Mouse (Mus musculus) hindbrain, embryonic 14.5 days (tissue): ENCODE results near the gene E130218I03Rik. TPM values are rescaled to one million over a fixed set of nuclear protein-coding genes. Genes with fewer than 3 reads are reported as not detected.

Source experiments
- ATAC-seq: fragments of 200-750 bp; cut with Nextera tagmentation; 2 replicates; pipeline ENCODE4 v1.8.0; 2017; ENCODE audit warnings: moderate number of reproducible peaks, mild to moderate bottlenecking, moderate TSS enrichment, moderate library complexity; ENCODE audit not compliant: low FRiP score
- DNase-seq: peaks from one replicate; pipeline ENCODE4 v3.0.0-alpha.2; 2015; ENCODE audit warnings: low spot score
- H3K27ac ChIP-seq: fragments of 300-500 bp; sonication (generic); 2 replicates; pipeline ENCODE4 v1.5.1; 2014; ENCODE audit warnings: mild to moderate bottlenecking, moderate library complexity
- H3K27me3 ChIP-seq: fragments of 300-500 bp; sonication (generic); 2 replicates; pipeline ENCODE4 v1.6.1; 2014; ENCODE audit warnings: mild to moderate bottlenecking, low read length, mixed read lengths; ENCODE audit not compliant: control insufficient read depth, insufficient read depth
- H3K36me3 ChIP-seq: fragments of 300-500 bp; sonication (generic); replicated peaks from 2 replicates; pipeline ENCODE4 v1.6.1; 2014; ENCODE audit not compliant: control insufficient read depth, insufficient read depth
- H3K4me1 ChIP-seq: fragments of 300-500 bp; sonication (generic); replicated peaks from 2 replicates; pipeline ENCODE4 v1.6.1; 2014; ENCODE audit warnings: antibody characterized with exemption, low read length, mixed read lengths; ENCODE audit not compliant: control insufficient read depth, insufficient read depth
- H3K4me2 ChIP-seq: fragments of 300-500 bp; sonication (generic); replicated peaks from 2 replicates; pipeline ENCODE4 v1.6.1; 2014; ENCODE audit warnings: mild to moderate bottlenecking, moderate library complexity
- H3K4me3 ChIP-seq: fragments of 300-500 bp; sonication (generic); replicated peaks from 2 replicates; pipeline ENCODE4 v1.5.1; 2014; ENCODE audit warnings: mild to moderate bottlenecking, low read length
- H3K9ac ChIP-seq: fragments of 300-500 bp; sonication (generic); 2 replicates; pipeline ENCODE4 v1.6.1; 2014
- H3K9me3 ChIP-seq: fragments of 300-500 bp; sonication (generic); 2 replicates; pipeline ENCODE4 v1.6.1; 2016; ENCODE audit warnings: low read length; ENCODE audit not compliant: control insufficient read depth
- WGBS: fragments of 180-500 bp; shearing (Covaris S2); extraction: QIAGEN DNeasy Blood & Tissue Kit; methylation state at CpG from one replicate; pipeline ENCODE4 v1.1.7; 2014; 5-methylcytosine and 5-hydroxymethylcytosine counted together
- polyA plus RNA-seq: library from polyadenylated mRNA; unstranded; fragments of >200 nt; fragmentation: Nextera tagmentation; extraction: Ambion mirVana; gene quantifications from 2 replicates; pipeline ENCODE4 v1.2.1, GENCODE M21; 2014

Gene E130218I03Rik
- polyA plus RNA-seq, 1 experiment from 2014 or later = 0.32 TPM

GRCm38 (mm10) chr4:134250930-134251240 is 7.4 kb downstream of the E130218I03Rik start:
- Histone ChIP-seq H3K27me3 (peaks cover 78% of the 10 kb centered on the region), H3K9ac (peak overlapping the region; percentile 80), H3K4me3 (peak overlapping the region; percentile 61), H3K4me1 (peaks cover 36% of the 10 kb centered on the region), H3K36me3 (no peaks in the 10 kb centered on the region), H3K9me3 (no peaks in the 10 kb centered on the region), H3K4me2 (peak overlapping the region; percentile 88), H3K27ac (peak overlapping the region; percentile 88)
- WGBS = 8% methylated on average over 10 of the region's 10 CpGs
- peak; percentile 34 for DNase-seq
- no peak for ATAC-seq

GRCm38 (mm10) chr4:134251241-134252130 is 8.0 kb downstream of the E130218I03Rik start:
- peaks cover 30% of the 10 kb centered on the region for H3K4me1 ChIP-seq
- DNase-seq = peak; percentile 78
- peak overlapping the region; percentile 80 for H3K9ac ChIP-seq
- under 1% methylated on average over 91 of the region's 91 CpGs for WGBS
- H3K9me3 ChIP-seq = no peaks in the 10 kb centered on the region
- H3K4me3 ChIP-seq = peak overlapping the region; percentile 61
- no peaks in the 10 kb centered on the region for H3K36me3 ChIP-seq
- H3K4me2 ChIP-seq = peak overlapping the region; percentile 88
- ATAC-seq = peak; percentile 42
- H3K27ac ChIP-seq = peak overlapping the region; percentile 88
- H3K27me3 ChIP-seq = peaks cover 83% of the 10 kb centered on the region

GRCm38 (mm10) chr4:134252131-134252910 is 8.9 kb downstream of the E130218I03Rik start:
- H3K4me1 ChIP-seq = peaks cover 30% of the 10 kb centered on the region
- peak overlapping the region; percentile 88 for H3K27ac ChIP-seq
- WGBS = 3% methylated on average over 22 of the region's 22 CpGs
- DNase-seq (no peak), ATAC-seq (no peak)
- peak overlapping the region; percentile 80 for H3K9ac ChIP-seq
- H3K27me3 ChIP-seq = peaks cover 84% of the 10 kb centered on the region
- H3K36me3 ChIP-seq = no peaks in the 10 kb centered on the region
- peak overlapping the region; percentile 61 for H3K4me3 ChIP-seq
- H3K9me3 ChIP-seq = no peaks in the 10 kb centered on the region
- peak overlapping the region; percentile 88 for H3K4me2 ChIP-seq

GRCm38 (mm10) chr4:134252911-134253721 is 9.7 kb downstream of the E130218I03Rik start:
- H3K27me3 ChIP-seq = peaks cover 76% of the 10 kb centered on the region
- 0 out of 2 replicates have a peak overlapping the region, but pooled peaks have one; percentile 6 for H3K9ac ChIP-seq
- DNase-seq (no peak), ATAC-seq (no peak)
- H3K36me3 ChIP-seq = no peaks in the 10 kb centered on the region
- 10% methylated on average over 15 of the region's 15 CpGs for WGBS
- H3K4me3 ChIP-seq = peak overlapping the region; percentile 61
- no peak overlapping the region for H3K27ac ChIP-seq
- H3K4me2 ChIP-seq = peak overlapping the region; percentile 88
- no peaks in the 10 kb centered on the region for H3K9me3 ChIP-seq
- H3K4me1 ChIP-seq = peaks cover 30% of the 10 kb centered on the region

GRCm38 (mm10) chr4:134253722-134254324 is 10.4 kb downstream of the E130218I03Rik start, which contains the start of gene Grrp1:
Gene Grrp1 (minus strand): TSS chr4:134254106.
- Histone ChIP-seq H3K27me3 (peaks cover 70% of the 10 kb centered on the region), H3K4me2 (peak within 1 kb of the TSS; percentile 88; the same call in 1 of the 2 replicates), H3K9me3 (no peaks in the 10 kb centered on the region), H3K4me3 (peak within 1 kb of the TSS; percentile 61), H3K9ac (0 out of 2 replicates have a peak within 1 kb of the TSS, but pooled peaks have one; percentile 6), H3K27ac (no peak within 1 kb of the TSS), H3K4me1 (peaks cover 30% of the 10 kb centered on the region), H3K36me3 (no peaks in the 10 kb centered on the region)
- DNase-seq (no peak), ATAC-seq (no peak)
- 1% methylated on average over 13 of the region's 13 CpGs for WGBS

- 22% methylated on average over 3 of the region's 3 CpGs for WGBS
- Histone ChIP-seq H3K4me3 (no peak overlapping the region), H3K27ac (no peak overlapping the region), H3K27me3 (peaks cover 64% of the 10 kb centered on the region), H3K9me3 (no peaks in the 10 kb centered on the region), H3K9ac (no peak overlapping the region), H3K4me1 (peaks cover 25% of the 10 kb centered on the region), H3K4me2 (no peak overlapping the region), H3K36me3 (no peaks in the 10 kb centered on the region)
- no peak for DNase-seq
- ATAC-seq = no peak
These were observed 11.4 kb downstream of the E130218I03Rik start for GRCm38 (mm10) chr4:134254835-134255234.

GRCm38 (mm10) chr4:134255854-134256253 is 12.4 kb downstream of the E130218I03Rik start:
- DNase-seq = no peak

GRCm38 (mm10) chr4:134256407-134257197 is 13.1 kb downstream of the E130218I03Rik start:
- Histone ChIP-seq H3K27me3 (peaks cover 47% of the 10 kb centered on the region), H3K36me3 (no peaks in the 10 kb centered on the region), H3K4me3 (no peak overlapping the region), H3K4me1 (peaks cover 10% of the 10 kb centered on the region; the same call in 1 of the 2 replicates), H3K27ac (0 out of 2 replicates have a peak overlapping the region, but pooled peaks have one; percentile 35), H3K4me2 (no peak overlapping the region), H3K9me3 (no peaks in the 10 kb centered on the region), H3K9ac (no peak overlapping the region)
- 8% methylated on average over 19 of the region's 19 CpGs for WGBS
- DNase-seq = no peak
- no peak for ATAC-seq

More at GRCm38 (mm10) chr4:134255854-134256253, 12.4 kb downstream of the E130218I03Rik start:
- Histone ChIP-seq H3K27ac (0 out of 2 replicates have a peak overlapping the region, but pooled peaks have one; percentile 35), H3K9me3 (no peaks in the 10 kb centered on the region), H3K27me3 (peaks cover 54% of the 10 kb centered on the region), H3K36me3 (no peaks in the 10 kb centered on the region), H3K4me2 (no peak overlapping the region), H3K4me3 (no peak overlapping the region), H3K4me1 (peaks cover 15% of the 10 kb centered on the region), H3K9ac (no peak overlapping the region)
- WGBS = 18% methylated on average over 4 of the region's 4 CpGs
- ATAC-seq = no peak
